Mouse (Mus musculus): ENCODE results near the gene Rab3d.

DNA sequence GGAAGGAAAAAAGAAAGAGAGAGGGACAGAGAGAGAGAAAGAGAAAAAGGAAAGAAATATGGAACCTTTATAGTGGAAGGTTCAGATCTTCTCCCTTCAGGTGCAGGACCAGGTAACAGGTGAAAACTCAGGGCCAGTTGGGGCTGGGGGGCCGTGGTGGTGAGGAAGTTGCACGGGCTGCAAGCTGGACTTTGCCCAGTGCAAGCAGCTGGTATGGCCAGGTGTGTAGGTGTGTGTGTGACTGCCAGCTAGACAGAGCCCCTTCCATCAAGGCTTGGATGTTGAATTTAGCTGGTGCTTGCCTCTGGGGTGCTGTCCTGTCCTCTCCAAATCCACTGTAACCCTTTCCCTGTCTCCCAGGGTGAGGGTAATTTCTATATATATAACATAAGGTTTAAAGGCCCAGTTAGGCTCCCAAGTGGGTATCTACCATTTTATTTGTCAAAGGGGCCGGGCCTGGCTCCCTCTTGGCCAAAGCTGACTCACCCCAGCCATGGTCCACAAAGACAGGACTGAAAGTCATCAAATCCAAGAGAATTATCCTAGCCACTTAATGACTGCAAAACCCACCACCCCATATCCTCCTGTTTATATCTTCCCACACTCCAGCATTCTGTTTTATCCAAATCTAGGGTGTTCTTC is 1.0 kb downstream of the Rab3d start:
- TF ChIP-seq CTCF (IDR thresholded peaks at IDR 0.05; ENCODE audit: low read depth, low read length) (no peak), POLR2A (IDR thresholded peaks at IDR 0.05; ENCODE audit: extremely low read depth, insufficient read depth, low read length) (no peak)

Data from liver, adult 2 months (tissue).